Mouse (Mus musculus): ENCODE measurements around the gene Ptgis.

DNA sequence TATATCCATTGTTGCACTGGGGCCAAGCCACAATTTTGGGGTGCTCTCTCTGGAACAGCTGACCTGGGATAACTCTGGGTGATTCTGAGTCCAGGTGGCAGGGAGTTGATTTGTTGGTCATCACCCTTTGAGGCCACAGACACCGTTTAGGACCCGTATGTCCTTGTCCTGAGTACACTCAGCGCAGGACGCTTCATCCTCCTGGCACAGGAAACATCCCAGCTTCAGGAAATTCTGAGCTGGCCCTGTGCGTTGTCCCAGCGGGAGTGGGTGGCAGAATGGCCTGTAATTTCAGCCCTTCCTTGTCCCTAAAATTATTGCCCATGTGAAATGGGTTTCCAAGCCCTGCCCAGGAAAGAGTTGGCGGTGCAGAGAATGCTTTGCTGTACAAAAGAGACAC is 37.6 kb upstream of the Ptgis start:
- no peak for TF ChIP-seq CTCF (IDR thresholded peaks at IDR 0.05; ENCODE audit: low read depth, low read length)
- no peak for TF ChIP-seq GATA1 (IDR thresholded peaks at IDR 0.05; ENCODE audit: borderline replicate concordance, low read length)

All from G1E (cell line).